Mouse (Mus musculus) C2C12 (cell line): ENCODE measurements around the gene Lgalsl.

Source experiments
- CEBPB ChIP-seq: IDR thresholded peaks from one replicate; pipeline ENCODE4 v1.6.1; 2011; ENCODE audit warnings: low read depth, mild to moderate bottlenecking, control low read depth, moderate library complexity
- CTCF ChIP-seq: IDR thresholded peaks from one replicate; pipeline ENCODE4 v1.5.1; 2011; ENCODE audit not compliant: control insufficient read depth, insufficient read depth, insufficient read length
- MAX ChIP-seq: IDR thresholded peaks from one replicate; pipeline ENCODE4 v1.6.1; 2011; ENCODE audit warnings: mild to moderate bottlenecking, control low read depth
- MYOD1 ChIP-seq: IDR thresholded peaks from one replicate; pipeline ENCODE4 v1.6.1; 2011; ENCODE audit warnings: low read depth; ENCODE audit not compliant: control insufficient read depth, insufficient read length
- MYOG ChIP-seq: IDR thresholded peaks from one replicate; pipeline ENCODE4 v1.6.1; 2011; ENCODE audit not compliant: control insufficient read depth, insufficient read length; ENCODE audit errors: extremely low read depth
- USF1 ChIP-seq: IDR thresholded peaks from one replicate; pipeline ENCODE4 v1.6.1; 2011; ENCODE audit warnings: low read depth, mild to moderate bottlenecking, control low read depth, moderate library complexity

DNA sequence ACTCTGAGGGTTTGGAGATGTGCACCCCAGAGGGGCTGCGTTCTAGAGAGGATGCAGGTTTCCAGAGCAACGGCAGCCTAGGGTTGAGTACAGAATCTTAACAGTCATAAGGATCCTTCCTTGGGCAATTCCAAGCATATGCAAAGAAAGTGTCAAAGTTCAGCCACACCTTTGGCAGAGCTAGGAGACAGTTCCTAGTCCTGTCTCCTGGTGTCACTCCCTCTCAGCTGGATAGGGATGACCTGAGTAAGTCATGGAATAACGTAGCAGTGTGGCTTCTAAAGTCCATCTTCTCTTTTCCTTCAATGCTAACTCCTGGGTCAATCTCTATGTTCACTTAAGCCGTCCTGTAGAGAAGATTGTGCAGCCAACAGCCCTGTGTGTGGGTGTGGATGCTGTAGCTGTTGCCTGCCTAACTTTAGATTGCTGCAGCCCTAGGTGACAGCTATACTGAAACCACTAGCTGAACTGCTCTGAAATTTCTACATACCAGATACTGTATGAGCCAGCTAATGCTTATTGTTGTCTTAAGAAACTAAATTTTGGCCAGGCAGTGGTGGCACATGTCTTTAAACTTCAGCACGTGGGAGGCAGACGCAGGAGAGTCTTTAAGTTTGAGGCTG is 16.8 kb downstream of the Lgalsl start:
- TF ChIP-seq CTCF (no peak), USF1 (no peak), CEBPB (no peak), MAX (no peak), MYOG (no peak), MYOD1 (no peak)
